Mouse (Mus musculus): Measurements from ENCODE around the gene Elavl3. TPM values are rescaled to one million over a fixed set of nuclear protein-coding genes. Genes with fewer than 3 reads are reported as not detected.

The Elavl3 gene
- total RNA-seq, 2 experiments from 2014 or later: 0.47 to 0.52 TPM

GRCm38 (mm10) chr9:22057031-22057517 is 5.3 kb upstream of the Elavl3 start:
- no peak for DNase-seq

GRCm38 (mm10) chr9:22056303-22056910 is 4.6 kb upstream of the Elavl3 start:
- DNase-seq: no peak

GRCm38 (mm10) chr9:22055713-22056112 is 3.9 kb upstream of the Elavl3 start:
- no peak for DNase-seq

- DNase-seq: peak; percentile 71
These were observed 2.7 kb upstream of the Elavl3 start for GRCm38 (mm10) chr9:22054411-22055076.

- DNase-seq: peak; percentile 31
These were observed 1.8 kb upstream of the Elavl3 start for GRCm38 (mm10) chr9:22053657-22054056.

- DNase-seq: no peak
These were observed 464 bp downstream of the Elavl3 start for GRCm38 (mm10) chr9:22051161-22051957.

GRCm38 (mm10) chr9:22050351-22050889 is 1.4 kb downstream of the Elavl3 start:
- peak; percentile 69 for DNase-seq

GRCm38 (mm10) chr9:22049721-22050270 is 2.0 kb downstream of the Elavl3 start:
- no peak for DNase-seq

GRCm38 (mm10) chr9:22049315-22049714 is 2.5 kb downstream of the Elavl3 start:
- no peak for DNase-seq

GRCm38 (mm10) chr9:22047329-22047728 is 4.5 kb downstream of the Elavl3 start:
- DNase-seq: no peak

GRCm38 (mm10) chr9:22041832-22042231 is 10.0 kb downstream of the Elavl3 start:
- DNase-seq: no peak

GRCm38 (mm10) chr9:22037826-22038225 is 14.0 kb downstream of the Elavl3 start:
- DNase-seq: no peak

- no peak for DNase-seq
These were observed 16.4 kb downstream of the Elavl3 start for GRCm38 (mm10) chr9:22035300-22036044.

- no peak for DNase-seq
These were observed 21.4 kb downstream of the Elavl3 start for GRCm38 (mm10) chr9:22030386-22030785.

- DNase-seq: no peak
These were observed 23.4 kb downstream of the Elavl3 start for GRCm38 (mm10) chr9:22028467-22028866.

GRCm38 (mm10) chr9:22024592-22024991 is 27.2 kb downstream of the Elavl3 start:
- no peak for DNase-seq

- DNase-seq: no peak
These were observed 34.5 kb downstream of the Elavl3 start for GRCm38 (mm10) chr9:22017208-22017825.

GRCm38 (mm10) chr9:22016245-22016644 is 35.6 kb downstream of the Elavl3 start:
- no peak for DNase-seq

- no peak for DNase-seq
These were observed 39.1 kb downstream of the Elavl3 start for GRCm38 (mm10) chr9:22012731-22013130.

- DNase-seq: no peak
These were observed 40.8 kb downstream of the Elavl3 start for GRCm38 (mm10) chr9:22011055-22011454.

- DNase-seq: no peak
These were observed 47.3 kb downstream of the Elavl3 start for GRCm38 (mm10) chr9:22004546-22004945.

All from heart, postnatal 4 days (tissue).